21 mouse cellular contexts compared by ENCODE assay signal in the genomic region with DNA sequence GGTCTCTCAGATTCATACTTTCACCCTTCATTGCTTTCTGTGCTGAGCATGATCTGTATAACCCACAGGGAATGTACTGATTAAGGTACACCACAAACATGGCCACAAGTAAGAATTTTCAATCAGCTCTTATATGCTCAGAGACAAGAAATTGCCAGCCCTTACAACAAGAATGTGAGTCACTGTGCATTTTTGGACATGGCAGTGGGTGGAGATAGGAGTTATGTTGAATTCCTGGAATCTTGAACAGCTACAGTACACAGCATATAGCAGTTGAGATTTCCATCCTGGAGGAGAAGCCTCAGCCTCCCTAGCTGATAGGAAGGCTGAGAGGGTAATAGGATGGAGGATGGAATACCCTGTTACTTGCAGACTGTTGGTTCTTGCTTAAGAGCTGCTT.
A peak's percentile ranks its signal among the peaks of the same experiment; 100 is the strongest.
DNase-seq lines count a peak whose midpoint lies in the region; ATAC-seq lines count a peak whose summit lies in the region.
"Had no signal": no experiment of that assay in that cellular context is flagged by ENCODE, and none has a peak within 500 bp of the region (broad histone marks: within the 10 kb centered on the region; RNA-seq: fewer than 3 reads in every experiment).

No protein-coding gene starts in this region.

- DNase-seq in frontal cortex, postnatal 14 days (ENCODE audit: low spot score in 2 of 2) = no peak
- DNase-seq in right cerebral cortex, adult 18-20 months = peak; percentile 4
- no peak for DNase-seq in right cerebral cortex, postnatal 14 days
- DNase-seq in right cerebral cortex, adult 2 months (ENCODE audit: low spot score in 2 of 2) = peak; percentile 2 to 5
- no peak for DNase-seq in right cerebral cortex, postnatal 10 days (ENCODE audit: low spot score in 2 of 2)
- peak; percentile 28 for DNase-seq in brain, adult 2 months (ENCODE audit: low read depth, low spot score)
- DNase-seq in layer of hippocampus, adult 11-12 months (ENCODE audit: low spot score) = no peak
- DNase-seq: adrenal gland, adult 2 months; adrenal gland, adult 8-10 months; adrenal gland, postnatal 10 days; adrenal gland, postnatal 14 days; adrenal gland, postnatal 25 days; adrenal gland, postnatal 36 days; B cell, adult 2 months; cerebellum, adult 11 months; cerebellum, adult 11-12 months; cerebellum, adult 18-20 months had no signal

- peak; percentile 95 for ATAC-seq in frontal cortex, adult (ENCODE audit: low TSS enrichment)
- ATAC-seq: activated CD4-positive, CD25-positive, alpha-beta regulatory T cell, adult 4 months; CD4-positive, CD25-positive, alpha-beta regulatory T cell, adult 4 months; Patski had no signal

Comparison
In these comparisons a context has a peak if more than half of its experiments do, and no peak if none do; other contexts are left out.
1. DNase-seq: peak in right cerebral cortex, adult 18-20 months (single experiment), right cerebral cortex, adult 2 months (2 of 2) and brain, adult 2 months (single experiment); none in frontal cortex, postnatal 14 days (0 of 2), right cerebral cortex, postnatal 14 days (single experiment), right cerebral cortex, postnatal 10 days (0 of 2) and layer of hippocampus, adult 11-12 months (single experiment).